Mouse (Mus musculus): ENCODE data around the gene Coil.

GRCm38 (mm10) chr11:88981337-88981736 lies 11.3 kb downstream of the Coil start:
- TF ChIP-seq REST (IDR thresholded peaks at IDR 0.05; ENCODE audit: insufficient read depth, insufficient read length) (no peak), TCF12 (IDR thresholded peaks at IDR 0.05; ENCODE audit: insufficient read depth, poor library complexity, severe bottlenecking) (no peak), POLR2A (IDR thresholded peaks at IDR 0.05; ENCODE audit: insufficient read length, low read depth) (no peak), MYOD1 (IDR thresholded peaks at IDR 0.05; ENCODE audit: control insufficient read depth in 1 of 3, insufficient read length in 2 of 3, low read depth in 2 of 3) (no peak), E2F4 (IDR thresholded peaks at IDR 0.05; ENCODE audit: insufficient read depth) (no peak), SRF (IDR thresholded peaks at IDR 0.05; ENCODE audit: control insufficient read depth, insufficient read length, low read depth) (no peak), MAX (IDR thresholded peaks at IDR 0.05; ENCODE audit: low read depth) (no peak), USF1 (IDR thresholded peaks at IDR 0.05; ENCODE audit: low read depth) (no peak), CEBPB (IDR thresholded peaks at IDR 0.05; ENCODE audit: insufficient read depth, poor library complexity, severe bottlenecking) (no peak), MYOG (IDR thresholded peaks at IDR 0.05; ENCODE audit: control insufficient read depth in 1 of 3, insufficient read depth in 1 of 3, insufficient read length in 2 of 3, low read depth in 2 of 3) (no peak), POLR2AphosphoS2 (IDR thresholded peaks at IDR 0.05; ENCODE audit: insufficient read length, low read depth) (no peak), TCF3 (IDR thresholded peaks at IDR 0.05; ENCODE audit: insufficient read length, low read depth) (no peak)
